Mouse (Mus musculus) E14TG2a.4 (cell line): Measurements from ENCODE around the gene P2rx5.

Experiments
- CTCF ChIP-seq: conservative IDR thresholded peaks from 2 replicates; pipeline ENCODE4 v1.5.1; 2014; ENCODE audit warnings: low read length
- NANOG ChIP-seq: IDR thresholded peaks from 2 replicates; pipeline ENCODE4 v1.6.1; 2014; ENCODE audit warnings: borderline replicate concordance, low read length, mixed read lengths

DNA sequence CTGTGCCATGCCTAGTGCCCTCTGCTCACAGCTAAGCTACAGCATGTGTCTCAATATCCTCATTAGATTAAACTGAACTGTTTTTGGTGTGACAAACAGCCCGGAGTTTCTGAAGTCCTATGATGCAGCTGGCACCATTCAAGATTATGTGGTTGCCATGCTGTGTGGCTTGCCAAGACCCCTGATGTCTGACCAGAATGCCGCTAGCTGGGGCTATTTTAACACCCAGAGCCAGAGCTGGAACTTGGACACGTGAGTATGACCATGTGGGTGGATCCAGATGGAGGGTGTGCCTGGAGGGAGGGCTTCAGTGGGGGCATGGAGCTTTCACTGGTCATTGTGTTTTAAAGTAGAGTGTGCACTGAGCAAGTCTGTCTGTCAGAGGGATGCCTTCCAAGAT is 53.7 kb downstream of the P2rx5 start:
- TF ChIP-seq CTCF (no peak), NANOG (no peak)
